Mouse (Mus musculus) liver, embryonic 14.5 days (tissue): ENCODE data around the gene Gm11627. TPM values are rescaled to one million over a fixed set of nuclear protein-coding genes. Genes with fewer than 3 reads are reported as not detected.

ENCODE experiments used
- ATAC-seq: fragments of 200-750 bp; cut with Nextera tagmentation; 2 replicates; pipeline ENCODE4 v1.8.0; 2017; ENCODE audit warnings: moderate number of reproducible peaks, mild to moderate bottlenecking, moderate library complexity; ENCODE audit not compliant: insufficient read depth
- DNase-seq, 3 experiments: peaks; one replicate each; pipeline ENCODE4 v3.0.0-alpha.2; 2012 to 2013; ENCODE audit warnings: low read depth in 3 of 3, low spot score in 3 of 3
- H3K27ac ChIP-seq: fragments of 300-500 bp; sonication (generic); 2 replicates; pipeline ENCODE4 v1.5.1; 2014; ENCODE audit warnings: moderate library complexity, mild to moderate bottlenecking, control low read depth, inconsistent platforms
- H3K27me3 ChIP-seq: fragments of 300-500 bp; sonication (generic); 2 replicates; pipeline ENCODE4 v1.6.1; 2014; ENCODE audit warnings: mild to moderate bottlenecking, low read length, moderate library complexity; ENCODE audit not compliant: control insufficient read depth, insufficient read depth
- H3K36me3 ChIP-seq: fragments of 300-500 bp; sonication (generic); replicated peaks from 2 replicates; pipeline ENCODE4 v1.6.1; 2014; ENCODE audit warnings: low read depth; ENCODE audit not compliant: control insufficient read depth, insufficient read depth
- H3K4me1 ChIP-seq, 2 experiments: fragments of 200-500 bp in 1 of 2; fragments of 300-500 bp in 1 of 2; sonication (generic) in 1 of 2; replicated peaks; 2 replicates each; pipeline ENCODE4 v1.6.1; 2012 to 2014; ENCODE audit warnings: antibody characterized with exemption in 1 of 2, inconsistent platforms in 1 of 2, low read length in 1 of 2; ENCODE audit not compliant: control insufficient read depth in 2 of 2, insufficient read depth in 2 of 2
- H3K4me2 ChIP-seq: fragments of 300-500 bp; sonication (generic); 2 replicates; pipeline ENCODE4 v1.6.1; 2014; ENCODE audit warnings: low read depth, mild to moderate bottlenecking, control low read depth, moderate library complexity
- H3K4me3 ChIP-seq, 2 experiments: fragments of 200-500 bp in 1 of 2; fragments of 300-500 bp in 1 of 2; sonication (generic) in 1 of 2; 2 replicates each; pipeline ENCODE4 v1.5.1; 2012 to 2014; ENCODE audit warnings: low read depth in 2 of 2, low read length in 2 of 2, mild to moderate bottlenecking in 2 of 2, control low read depth in 1 of 2, inconsistent platforms in 1 of 2, moderate library complexity in 1 of 2; ENCODE audit not compliant: insufficient read depth in 1 of 2
- H3K9ac ChIP-seq: fragments of 300-500 bp; sonication (generic); replicated peaks from 2 replicates; pipeline ENCODE4 v1.6.1; 2014; ENCODE audit warnings: mild to moderate bottlenecking, control low read depth, moderate library complexity
- H3K9me3 ChIP-seq: fragments of 300-500 bp; sonication (generic); 2 replicates; pipeline ENCODE4 v1.6.1; 2016; ENCODE audit warnings: low read length, mixed read lengths; ENCODE audit not compliant: control insufficient read depth
- CTCF ChIP-seq: IDR thresholded peaks from 2 replicates; pipeline ENCODE4 v1.5.1; 2016; ENCODE audit warnings: antibody characterized with exemption, low read depth, control low read depth
- EP300 ChIP-seq: IDR thresholded peaks from 2 replicates; pipeline ENCODE4 v1.6.1; 2016; ENCODE audit warnings: antibody characterized with exemption, low read depth
- WGBS: fragments of 180-500 bp; shearing (Covaris S2); extraction: QIAGEN DNeasy Blood & Tissue Kit; methylation state at CpG from one replicate; pipeline ENCODE4 v1.1.7; 2014; ENCODE audit not compliant: insufficient replicate concordance; 5-methylcytosine and 5-hydroxymethylcytosine counted together
- polyA plus RNA-seq, 2 experiments: library from polyadenylated mRNA; depleted of rRNA in 1 of 2; stranded (reverse) in 1 of 2; unstranded in 1 of 2; fragments of >200 nt; fragmentation: Nextera tagmentation in 1 of 2; extraction: Ambion mirVana in 1 of 2; gene quantifications; 2 replicates each; pipeline versions ENCODE4 v1.2.1 to v1.2.3; 2012 to 2014

The Gm11627 gene
- polyA plus RNA-seq, 2 experiments, result 0.17 TPM; not detected in 1

- Histone ChIP-seq H3K9ac (no peak overlapping the region), H3K4me1 (no peaks in the 10 kb centered on the region), H3K27me3 (peaks cover 72% of the 10 kb centered on the region), H3K27ac (no peak overlapping the region), H3K9me3 (no peaks in the 10 kb centered on the region), H3K4me3 (peak overlapping the region; percentile 24 to 37; a peak in 3 of 4 replicates), H3K36me3 (no peaks in the 10 kb centered on the region), H3K4me2 (0 out of 2 replicates have a peak overlapping the region, but pooled peaks have one; percentile 44)
- WGBS, result 4% methylated on average over 62 of the region's 62 CpGs
- ATAC-seq, result no peak
- TF ChIP-seq EP300, result no peak
- 0 out of 2 replicates have a peak, but pooled peaks have one; percentile 6 for TF ChIP-seq CTCF
- DNase-seq, result no peak
These were observed 26.5 kb upstream of the Gm11627 start for GRCm38 (mm10) chr11:102605553-102606416.

GRCm38 (mm10) chr11:102604777-102605552, 25.7 kb upstream of the Gm11627 start:
- H3K27ac ChIP-seq, result no peak overlapping the region
- H3K9me3 ChIP-seq, result no peaks in the 10 kb centered on the region
- peak overlapping the region; percentile 44 for H3K4me2 ChIP-seq
- H3K4me1 ChIP-seq, result no peaks in the 10 kb centered on the region
- no peak overlapping the region for H3K9ac ChIP-seq
- H3K36me3 ChIP-seq, result no peaks in the 10 kb centered on the region
- DNase-seq (no peak), ATAC-seq (no peak)
- peaks cover 72% of the 10 kb centered on the region for H3K27me3 ChIP-seq
- TF ChIP-seq CTCF, result no peak
- TF ChIP-seq EP300, result no peak
- peak overlapping the region; percentile 37 to 41 for H3K4me3 ChIP-seq
- WGBS, result under 1% methylated on average over 74 of the region's 74 CpGs

- under 1% methylated on average over 31 of the region's 31 CpGs for WGBS
- Histone ChIP-seq H3K27ac (no peak within 1 kb of the TSS), H3K9me3 (no peaks in the 10 kb centered on the region), H3K4me2 (peak within 1 kb of the TSS; percentile 44), H3K9ac (no peak within 1 kb of the TSS), H3K4me1 (no peaks in the 10 kb centered on the region), H3K4me3 (peak within 1 kb of the TSS; percentile 37 to 45), H3K36me3 (no peaks in the 10 kb centered on the region), H3K27me3 (peaks cover 72% of the 10 kb centered on the region)
- DNase-seq (peak in 2 of 3 experiments; percentile 11 to 26), ATAC-seq (peak; percentile 45; the same call in 1 of the 2 replicates)
- TF ChIP-seq CTCF, result no peak
- no peak for TF ChIP-seq EP300
These were observed 24.8 kb upstream of the Gm11627 start, which contains the start of gene Fzd2 for GRCm38 (mm10) chr11:102604010-102604584. TSS of gene Fzd2 (plus strand) at chr11:102604396.

GRCm38 (mm10) chr11:102603496-102603850, 24.2 kb upstream of the Gm11627 start:
- TF ChIP-seq CTCF (no peak), EP300 (no peak)
- DNase-seq, result no peak
- Histone ChIP-seq H3K9me3 (no peaks in the 10 kb centered on the region), H3K27ac (no peak overlapping the region), H3K4me1 (no peaks in the 10 kb centered on the region), H3K27me3 (peaks cover 70% of the 10 kb centered on the region), H3K9ac (no peak overlapping the region), H3K4me3 (peak overlapping the region; percentile 26 to 45; a peak in 2 of 4 replicates), H3K4me2 (peak overlapping the region; percentile 44), H3K36me3 (no peaks in the 10 kb centered on the region)
- WGBS, result 2% methylated on average over 10 of the region's 10 CpGs
- ATAC-seq, result no peak
